Mouse (Mus musculus): ENCODE measurements at regions not wholly inside any gene's neighbourhood (a gene's known extent, or its start where the extent isn't known, plus 50 kb on each side); places are given as distances from the start of the nearest gene placed in this dataset.

DNA sequence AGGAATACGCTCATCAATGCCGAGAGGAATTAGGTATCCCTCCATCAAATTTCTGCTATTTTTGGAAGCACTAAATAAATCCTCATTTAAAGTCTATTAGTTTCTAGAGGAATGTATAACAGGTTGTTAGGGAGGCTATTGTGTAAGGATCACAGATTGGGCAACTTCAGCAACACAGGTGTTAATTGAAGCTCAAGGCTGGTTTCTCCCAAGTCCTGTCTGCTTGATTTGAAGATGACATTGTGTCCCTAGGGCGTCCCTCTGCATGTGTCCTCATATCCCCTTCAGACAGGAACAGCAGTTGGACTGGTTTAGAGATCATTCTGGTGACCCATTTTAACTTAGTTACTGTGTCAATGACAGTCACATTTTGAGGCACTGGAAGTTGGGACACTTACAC, 281.5 kb downstream of the Gm5447 start:
- no peak for TF ChIP-seq CTCF (IDR thresholded peaks at IDR 0.05; ENCODE audit: low read depth, low read length)
- TF ChIP-seq TAL1 (conservative IDR thresholded peaks at IDR 0.05; ENCODE audit: low read depth, low read length): no peak
